Mouse (Mus musculus) embryonic fibroblast, embryonic 13.5 days (primary cell): ENCODE results near the gene Faim.

ENCODE experiments used
- CTCF ChIP-seq: IDR thresholded peaks from 2 replicates; pipeline ENCODE4 v1.5.1; 2011; ENCODE audit warnings: mild to moderate bottlenecking, control low read depth, low read length, moderate library complexity, borderline replicate concordance; ENCODE audit not compliant: insufficient read depth
- POLR2A ChIP-seq: IDR thresholded peaks from 2 replicates; pipeline ENCODE4 v1.6.1; 2011; ENCODE audit warnings: low read depth, mild to moderate bottlenecking, control low read depth, low read length, moderate library complexity

DNA sequence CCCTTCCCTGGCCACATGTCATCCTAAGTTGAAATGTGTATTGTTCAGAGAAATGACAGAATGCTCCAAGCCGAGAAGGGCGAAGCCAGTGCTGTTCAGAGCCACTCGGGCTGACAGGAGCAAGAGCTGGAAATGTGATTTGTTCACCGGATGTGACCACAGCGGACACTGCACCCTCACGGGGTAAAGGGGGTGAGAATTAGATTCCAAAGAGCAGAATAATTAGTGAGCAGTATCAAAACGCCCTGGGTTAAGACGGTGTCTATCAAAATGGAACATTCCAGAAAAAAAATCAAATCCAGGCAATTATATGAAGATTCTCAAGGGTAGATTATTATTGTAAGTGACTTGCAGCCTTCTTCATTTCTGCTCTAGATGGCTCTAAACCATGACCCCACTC lies 47.9 kb downstream of the Faim start:
- TF ChIP-seq CTCF (no peak), POLR2A (no peak)
